Mouse (Mus musculus) gastrocnemius, postnatal 25 days (tissue): ENCODE measurements around the gene Arhgap25. TPM values are rescaled to one million over a fixed set of nuclear protein-coding genes. Genes with fewer than 3 reads are reported as not detected.
"Not testable (repeated sequence)": the region's sequence is repeated elsewhere in the genome, so short reads cannot be mapped to it uniquely, and the experiment has no call there.

Source experiments
- DNase-seq: peaks from one replicate; pipeline ENCODE4 v3.0.0; 2022
- long read RNA-seq, 2 experiments: library from polyadenylated mRNA; stranded (forward); transcript quantifications; one replicate each; pipeline ENCODE4 v2.0.0; 2021
- total RNA-seq, 2 experiments: library from RNA; stranded (reverse); gene quantifications; 1 replicate in 1 of 2; 2 replicates in 1 of 2; pipeline ENCODE4 v1.2.3; 2021

Arhgap25 gene
- total RNA-seq: 1 to 10 TPM in 1 of 2 experiments, under 1 TPM in 1; 0.82 to 1.3 TPM
- long read RNA-seq, experiment 1, partial matches to known transcripts: 1 of 2 reads
- long read RNA-seq, experiment 1, other reads (novel, unspliced or antisense): 0 of 2 reads
- long read RNA-seq, experiment 2, partial matches to known transcripts: 0 of 1 reads
- long read RNA-seq, experiment 2, other reads (novel, unspliced or antisense): 0 of 1 reads

GRCm38 (mm10) chr6:87532953-87533710, at the start of gene Arhgap25:
Gene Arhgap25 (minus strand): TSS chr6:87533259.
- peak; percentile 24 for DNase-seq

- DNase-seq: peak; percentile 55
These were observed 49.4 kb upstream of the Arhgap25 start for GRCm38 (mm10) chr6:87582456-87582855.

GRCm38 (mm10) chr6:87581581-87581980, 48.5 kb upstream of the Arhgap25 start:
- no peak for DNase-seq

GRCm38 (mm10) chr6:87581071-87581470, 48.0 kb upstream of the Arhgap25 start:
- no peak for DNase-seq

- DNase-seq: no peak
These were observed 45.2 kb upstream of the Arhgap25 start for GRCm38 (mm10) chr6:87578247-87578646.

GRCm38 (mm10) chr6:87576648-87577330, 43.7 kb upstream of the Arhgap25 start:
- DNase-seq: no peak

GRCm38 (mm10) chr6:87571863-87572262, 38.8 kb upstream of the Arhgap25 start:
- DNase-seq: not testable (repeated sequence)

GRCm38 (mm10) chr6:87567686-87568593, 34.9 kb upstream of the Arhgap25 start:
- DNase-seq: peak; percentile 68

- DNase-seq: peak; percentile 53
These were observed 32.1 kb upstream of the Arhgap25 start for GRCm38 (mm10) chr6:87565166-87565565.

- no peak for DNase-seq
These were observed 31.3 kb upstream of the Arhgap25 start for GRCm38 (mm10) chr6:87564356-87564755.

- DNase-seq: no peak
These were observed 20.7 kb upstream of the Arhgap25 start for GRCm38 (mm10) chr6:87553724-87554123.

- DNase-seq: no peak
These were observed 19.2 kb upstream of the Arhgap25 start for GRCm38 (mm10) chr6:87552054-87552807.

GRCm38 (mm10) chr6:87547836-87548235, 14.8 kb upstream of the Arhgap25 start:
- DNase-seq: no peak

GRCm38 (mm10) chr6:87547431-87547830, 14.4 kb upstream of the Arhgap25 start:
- no peak for DNase-seq

GRCm38 (mm10) chr6:87545331-87546217, 12.5 kb upstream of the Arhgap25 start:
- no peak for DNase-seq

GRCm38 (mm10) chr6:87542027-87542426, 9.0 kb upstream of the Arhgap25 start:
- peak; percentile 34 for DNase-seq

GRCm38 (mm10) chr6:87541171-87541571, 8.1 kb upstream of the Arhgap25 start:
- DNase-seq: no peak

- DNase-seq: no peak
These were observed 5.6 kb upstream of the Arhgap25 start for GRCm38 (mm10) chr6:87538376-87539270.

GRCm38 (mm10) chr6:87537678-87538077, 4.6 kb upstream of the Arhgap25 start:
- no peak for DNase-seq
